Mouse (Mus musculus) frontal cortex, postnatal 36 days (tissue): Measurements from ENCODE around the gene Mrgpra4.

Experiments
- DNase-seq, 2 experiments: peaks; one replicate each; pipeline ENCODE4 v3.0.0; 2022; ENCODE audit warnings: low spot score in 2 of 2

The Mrgpra4 gene

DNA sequence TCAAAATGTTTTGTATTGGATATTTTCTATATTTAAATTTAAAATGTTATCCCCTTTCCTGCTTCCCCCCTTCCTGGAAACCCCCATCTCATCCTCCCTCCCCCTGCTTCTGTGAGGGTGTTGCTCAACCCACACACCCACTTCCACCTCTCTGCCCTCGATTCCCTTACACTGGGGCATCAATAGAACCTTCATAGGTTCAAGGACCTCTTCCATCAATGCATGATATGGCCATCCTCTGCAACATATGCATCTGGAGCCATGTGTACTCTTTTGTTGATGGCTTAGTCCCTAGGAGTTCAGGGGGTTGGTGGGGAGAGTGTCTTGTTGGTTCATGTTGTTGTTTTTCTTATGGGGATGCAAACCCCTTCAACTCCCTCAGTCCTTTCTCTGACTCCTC, at the start of gene Mrgpra4:
TSS of gene Mrgpra4 (minus strand) at position 101 of the 400 bp plus-strand sequence.
- DNase-seq = no peak

DNA sequence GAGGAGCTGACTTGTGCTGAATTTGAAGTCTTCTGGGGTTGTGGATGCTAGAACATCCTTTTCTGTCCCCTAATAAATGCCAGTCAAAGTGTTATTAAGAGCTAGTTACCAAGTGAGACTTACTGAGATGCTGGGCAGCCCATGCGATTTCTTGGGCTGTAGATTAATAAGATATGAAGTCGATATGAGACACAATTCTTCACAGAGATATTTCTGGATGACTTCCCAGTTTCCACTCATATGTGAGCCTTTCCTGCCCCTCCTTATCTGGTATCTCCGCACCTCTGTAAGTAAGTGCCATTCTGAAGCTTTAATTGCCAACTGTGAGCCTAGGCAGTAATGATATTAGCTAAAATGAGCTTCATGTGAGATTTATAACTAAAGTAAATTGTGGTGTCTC, 45.6 kb upstream of the Mrgpra4 start, which contains the start of gene Mrgprx1:
TSS of gene Mrgprx1 (minus strand) at position 101 of the 400 bp plus-strand sequence.
- no peak for DNase-seq

DNA sequence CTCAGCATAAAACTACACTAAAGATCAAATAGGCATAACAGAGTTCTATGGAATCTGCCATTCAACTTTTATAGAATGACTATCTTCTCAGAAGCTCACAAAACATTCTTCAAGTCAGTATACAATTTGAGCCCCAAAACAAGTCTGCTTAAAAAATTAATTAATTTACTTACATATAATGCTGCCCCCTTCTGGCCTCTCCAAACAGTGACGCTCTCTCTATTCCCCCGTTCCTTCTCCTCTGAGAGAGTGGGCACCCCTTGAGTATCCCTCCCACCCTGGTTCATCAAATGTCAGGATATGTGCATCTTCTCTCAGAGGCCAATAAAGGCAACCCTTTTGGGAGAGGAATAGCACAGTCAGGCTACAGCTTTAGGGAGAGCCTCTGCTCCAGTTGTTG, 36.0 kb upstream of the Mrgpra4 start:
- no peak for DNase-seq

DNA sequence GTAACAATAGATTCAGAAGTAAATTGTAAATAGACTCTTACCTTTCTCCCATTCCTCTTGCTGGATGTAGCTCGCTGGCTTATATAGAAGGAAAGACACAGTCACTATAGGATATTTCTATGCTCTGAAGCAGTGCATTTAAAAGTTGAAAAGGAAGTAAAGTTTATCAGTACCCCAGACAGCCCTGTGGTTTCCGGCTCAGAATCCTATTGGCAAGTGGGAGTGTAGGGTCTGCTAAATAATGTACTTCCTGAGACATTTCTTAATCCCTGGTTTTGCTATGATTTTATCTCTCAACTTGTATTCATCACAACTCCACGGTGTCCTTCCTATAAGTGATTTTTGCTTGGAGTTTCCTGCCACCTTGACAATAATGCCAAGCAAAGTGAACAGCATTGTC, 13.8 kb upstream of the Mrgpra4 start:
- DNase-seq = no peak

DNA sequence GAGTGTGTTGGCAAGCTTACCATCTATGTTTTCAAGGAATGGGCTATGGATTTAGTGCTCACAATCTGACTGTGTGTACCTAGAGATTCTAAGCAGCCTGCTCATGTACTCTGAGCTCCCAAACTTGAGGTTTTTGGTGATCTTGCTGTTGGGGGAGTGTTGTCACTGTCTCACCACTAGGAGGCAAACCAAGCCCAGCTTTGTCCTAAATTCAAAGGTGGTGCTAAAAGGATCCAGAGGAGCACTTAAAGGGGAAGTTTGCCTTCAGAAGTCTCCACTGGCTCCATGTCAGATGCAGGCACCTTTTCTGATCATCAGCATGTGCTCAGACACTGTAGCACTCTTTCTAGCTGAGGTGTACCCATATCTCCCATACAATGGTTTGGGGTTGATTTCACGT, 4.9 kb upstream of the Mrgpra4 start:
- DNase-seq = no peak
